Mouse (Mus musculus) heart, postnatal 0 days (tissue): ENCODE measurements around the gene 1700023F06Rik.

Source experiments
- CTCF ChIP-seq: IDR thresholded peaks from 2 replicates; pipeline ENCODE4 v1.5.1; 2016; ENCODE audit warnings: antibody characterized with exemption, control low read depth, low read depth
- EP300 ChIP-seq: IDR thresholded peaks from 2 replicates; pipeline ENCODE4 v1.6.1; 2016; ENCODE audit warnings: antibody characterized with exemption, low read depth

- TF ChIP-seq CTCF (no peak), EP300 (no peak)
These were observed 42.0 kb upstream of the 1700023F06Rik start for GRCm38 (mm10) chr11:103250324-103250723.
